Mouse (Mus musculus): ENCODE data around the gene Wdr20. TPM values are rescaled to one million over a fixed set of nuclear protein-coding genes. Genes with fewer than 3 reads are reported as not detected.
A peak's percentile ranks its signal among the peaks of the same experiment; 100 is the strongest.
"Not testable (repeated sequence)": the region's sequence is repeated elsewhere in the genome, so short reads cannot be mapped to it uniquely, and the experiment has no call there.

The Wdr20 gene
- 10 to 100 TPM; 38.8 to 41.6 TPM for total RNA-seq (2021)

DNA sequence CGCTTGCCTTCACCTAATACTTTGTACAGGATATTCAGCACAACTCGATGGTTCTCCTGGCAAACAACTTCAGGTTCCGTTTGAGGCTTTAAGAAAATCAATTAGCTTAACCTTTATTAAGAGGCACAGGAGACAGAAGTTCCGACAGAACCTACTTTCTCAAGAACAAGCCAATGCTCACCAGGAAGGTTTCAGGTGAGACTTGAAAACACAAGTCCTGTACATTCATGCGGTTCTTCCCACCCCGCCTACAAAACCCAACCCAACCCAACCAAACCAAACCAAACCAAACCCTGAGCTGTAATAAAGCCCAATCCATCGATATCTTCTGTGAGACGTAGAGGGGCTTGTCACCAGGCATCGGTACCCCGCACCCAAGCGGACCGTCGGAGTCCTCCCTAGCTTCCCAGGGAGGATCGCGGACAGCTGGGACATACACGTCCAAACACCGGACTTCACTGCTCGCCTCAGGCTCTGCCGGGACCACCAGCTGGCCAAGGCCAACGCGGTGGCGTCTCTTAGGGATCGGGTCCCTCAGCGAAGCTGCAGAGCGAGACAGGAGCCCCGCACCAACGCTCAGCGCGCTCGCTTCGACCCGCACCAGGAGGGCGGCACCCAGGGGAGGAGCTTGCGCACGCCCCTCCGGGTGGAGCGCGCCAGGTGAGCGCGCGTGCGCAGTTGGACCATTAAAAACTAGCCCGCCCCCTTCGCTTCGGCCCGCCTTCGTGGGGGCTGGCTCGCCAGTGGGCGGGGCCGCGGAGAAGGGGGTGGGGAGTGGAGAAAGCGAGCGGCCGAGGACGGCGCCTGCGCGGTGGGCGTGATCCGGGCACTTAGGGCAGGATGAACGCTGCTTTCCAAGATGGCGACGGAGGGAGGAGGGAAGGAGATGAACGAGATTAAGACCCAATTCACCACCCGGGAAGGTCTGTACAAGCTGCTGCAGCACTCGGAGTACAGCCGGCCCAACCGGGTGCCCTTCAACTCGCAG is at the start of gene Wdr20:
Wdr20 (plus strand) TSS at position 775 of the 988 bp plus-strand sequence.
- DNase-seq (ENCODE audit: extremely low spot score in 1 of 2, low spot score in 1 of 2) = peak; percentile 96 to 97

DNA sequence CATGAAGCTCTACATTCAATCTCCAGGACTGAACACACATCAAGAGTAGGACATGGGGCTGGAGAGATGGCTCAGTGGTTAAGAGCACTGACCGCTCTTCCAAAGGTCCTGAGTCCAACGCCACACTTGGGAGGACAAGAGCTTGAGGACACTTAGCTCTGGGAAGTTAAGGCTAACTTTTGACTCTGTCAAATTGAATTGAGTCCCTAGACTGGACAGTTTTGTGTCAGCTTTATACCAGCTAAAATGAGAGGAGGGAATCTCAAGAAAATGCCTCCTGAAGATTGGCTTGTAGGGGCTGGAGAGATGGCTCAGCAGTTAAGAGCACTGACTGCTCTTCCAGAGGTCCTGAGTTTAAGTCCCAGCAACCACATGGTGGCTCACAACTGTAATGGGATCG is 48.8 kb upstream of the Wdr20 start:
- not testable (repeated sequence) for DNase-seq (ENCODE audit: extremely low spot score in 1 of 2, low spot score in 1 of 2)

DNA sequence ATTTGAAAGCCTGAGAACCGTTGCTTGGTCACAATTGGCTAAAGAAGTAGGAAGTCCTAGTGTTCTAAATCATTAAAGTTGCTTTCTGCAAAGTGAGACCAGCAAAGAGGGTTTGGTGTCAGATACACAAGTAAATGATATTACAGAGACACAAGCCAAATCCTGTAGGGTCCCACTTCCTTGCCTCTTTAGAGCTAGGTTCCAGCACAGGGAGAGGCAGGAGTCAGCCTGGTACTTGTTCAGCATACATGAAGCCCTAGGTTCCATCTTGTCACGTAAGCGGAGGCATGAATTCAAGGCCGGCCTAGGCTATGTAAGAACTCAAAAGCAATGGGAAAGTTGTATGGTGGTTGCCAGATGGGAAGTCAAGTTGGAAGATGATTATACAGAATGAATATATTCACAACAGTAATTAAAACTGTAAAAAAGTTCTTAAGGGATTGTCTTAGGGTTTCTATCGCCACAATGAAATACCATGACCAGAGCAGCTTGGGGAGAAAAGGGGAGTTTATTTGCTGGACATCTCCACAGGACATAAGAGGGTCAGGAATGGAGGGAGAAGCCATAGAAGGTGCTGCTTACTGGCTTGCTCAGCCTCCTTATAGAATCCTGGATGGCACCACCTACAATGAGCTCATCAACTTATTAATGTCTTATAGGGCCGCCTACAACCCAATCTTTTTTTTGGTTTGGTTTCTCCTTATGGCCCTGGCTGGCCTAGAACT is 47.7 kb upstream of the Wdr20 start:
- no peak for DNase-seq (ENCODE audit: extremely low spot score in 1 of 2, low spot score in 1 of 2)

DNA sequence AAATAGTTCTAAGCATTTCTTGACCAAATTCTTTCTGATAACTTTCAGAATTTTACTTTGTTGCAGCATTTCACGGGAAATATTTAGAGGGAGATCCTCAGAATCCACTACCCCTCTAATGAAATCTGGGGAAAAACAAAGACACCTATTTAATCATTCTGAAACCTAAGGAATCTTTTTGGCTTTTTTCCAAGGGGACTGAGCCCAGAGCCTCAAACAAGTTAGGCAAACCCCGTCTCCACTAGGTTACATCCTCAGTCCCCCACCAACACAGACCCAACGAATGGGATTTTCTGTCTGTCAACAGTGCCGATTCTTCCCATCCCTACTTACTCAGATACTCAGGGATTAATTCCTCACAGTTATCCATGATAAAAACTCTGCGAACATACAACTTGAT is 44.4 kb upstream of the Wdr20 start:
- DNase-seq (ENCODE audit: extremely low spot score in 1 of 2, low spot score in 1 of 2) = not testable (repeated sequence)

DNA sequence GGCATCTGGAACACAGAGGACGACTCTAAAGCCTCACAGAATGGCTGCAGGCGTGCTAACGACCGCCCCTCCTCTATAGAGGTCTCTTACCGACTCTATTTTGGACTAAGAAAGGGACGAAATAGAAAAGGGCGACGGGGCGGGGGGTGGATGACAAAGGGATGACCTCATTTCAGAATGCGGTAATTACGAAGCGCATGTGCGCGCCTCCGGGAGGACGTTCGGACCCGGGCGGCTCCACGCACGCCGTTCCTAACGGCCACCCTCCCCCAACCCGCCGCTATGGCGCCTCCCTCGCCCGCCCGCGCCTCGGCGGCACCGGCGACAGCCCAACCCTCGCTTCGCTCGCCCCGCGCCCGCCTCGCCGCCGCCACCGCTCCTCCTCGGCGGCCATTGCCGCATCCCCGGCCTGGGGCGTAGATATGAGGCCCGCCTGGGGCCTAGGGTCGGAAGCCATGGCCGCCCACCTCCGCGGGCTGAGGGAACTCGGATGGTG is 42.0 kb upstream of the Wdr20 start:
- DNase-seq (ENCODE audit: extremely low spot score in 1 of 2, low spot score in 1 of 2) = peak; percentile 55 to 58

DNA sequence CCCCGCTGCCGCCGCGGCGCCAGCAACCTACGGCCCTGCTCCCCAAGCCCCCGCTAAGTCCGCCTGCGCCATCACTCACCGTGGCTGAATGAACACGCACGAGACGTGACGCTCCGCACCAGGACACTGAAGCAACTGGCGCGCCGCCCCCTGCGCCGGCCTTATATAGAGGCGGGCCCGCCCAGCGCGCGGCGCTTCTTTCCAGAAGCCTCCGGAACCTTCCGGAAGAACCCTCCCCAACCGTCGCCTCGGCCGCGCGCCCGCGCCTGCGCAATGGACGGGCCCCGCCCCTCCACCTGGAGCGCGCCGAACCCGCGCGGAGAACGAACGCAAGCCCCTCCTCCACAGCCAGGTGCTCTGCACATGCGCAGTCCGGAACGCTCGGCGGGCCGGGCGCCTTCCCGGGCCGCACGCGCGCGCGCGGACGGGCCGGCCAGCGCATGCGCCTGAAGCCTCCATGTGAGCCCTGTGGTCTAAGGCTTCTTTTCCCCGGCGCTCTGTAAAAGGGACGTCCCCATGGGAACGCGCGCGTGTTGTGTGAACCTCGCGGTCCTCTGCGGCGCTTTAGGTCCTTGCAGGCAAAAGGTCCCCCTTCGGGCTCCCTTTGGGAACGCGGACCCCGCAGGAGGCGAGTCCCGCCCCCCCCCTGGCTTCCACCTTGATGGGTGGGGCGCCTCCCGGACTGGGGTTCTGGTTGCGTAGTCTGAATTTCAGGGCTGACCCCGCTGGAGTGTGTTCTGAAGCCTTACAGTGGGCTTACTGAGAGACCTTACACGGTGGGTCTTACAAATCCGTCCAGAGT is 41.4 kb upstream of the Wdr20 start:
- peak; percentile 99 for DNase-seq (ENCODE audit: extremely low spot score in 1 of 2, low spot score in 1 of 2)

DNA sequence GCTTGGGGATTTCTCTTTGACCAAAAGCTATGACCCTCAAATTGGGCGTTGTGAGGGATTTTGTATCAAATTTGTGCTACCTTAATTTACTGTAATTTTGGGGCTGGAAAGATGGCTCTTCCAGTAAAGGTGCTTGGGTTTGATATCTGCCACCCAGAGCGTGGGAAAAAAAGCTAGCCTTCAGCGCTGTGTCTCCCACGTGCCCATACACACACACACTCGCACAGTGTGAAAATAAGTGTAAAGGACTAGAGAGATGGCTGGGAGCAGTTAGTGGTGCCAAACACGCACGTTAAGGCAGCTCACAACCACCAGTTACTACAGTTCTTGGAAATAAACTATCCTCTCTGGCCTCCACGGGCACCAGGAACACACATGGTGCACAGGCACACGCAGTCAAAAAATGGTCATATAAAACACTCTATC is 40.8 kb upstream of the Wdr20 start:
- DNase-seq (ENCODE audit: extremely low spot score in 1 of 2, low spot score in 1 of 2) = no peak

DNA sequence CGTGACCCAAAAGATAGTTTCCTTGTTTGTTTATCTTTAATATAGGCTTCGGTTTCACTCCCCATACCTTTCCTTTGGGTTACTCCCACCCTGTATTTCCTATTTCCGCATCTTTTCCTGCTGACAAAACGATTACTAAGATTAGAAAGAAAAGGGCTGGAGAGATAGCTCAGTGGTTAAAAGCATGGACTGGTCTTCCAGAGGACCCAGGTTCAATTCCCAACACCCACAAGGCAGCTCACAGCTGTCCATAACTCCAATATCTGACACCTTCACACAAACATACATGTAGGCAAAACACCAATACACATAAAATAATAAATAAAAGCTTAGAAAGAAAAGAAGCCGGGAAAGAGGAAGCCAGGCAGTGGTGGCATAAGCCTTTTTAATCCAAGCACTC is 40.3 kb upstream of the Wdr20 start:
- DNase-seq (ENCODE audit: extremely low spot score in 1 of 2, low spot score in 1 of 2) = no peak

DNA sequence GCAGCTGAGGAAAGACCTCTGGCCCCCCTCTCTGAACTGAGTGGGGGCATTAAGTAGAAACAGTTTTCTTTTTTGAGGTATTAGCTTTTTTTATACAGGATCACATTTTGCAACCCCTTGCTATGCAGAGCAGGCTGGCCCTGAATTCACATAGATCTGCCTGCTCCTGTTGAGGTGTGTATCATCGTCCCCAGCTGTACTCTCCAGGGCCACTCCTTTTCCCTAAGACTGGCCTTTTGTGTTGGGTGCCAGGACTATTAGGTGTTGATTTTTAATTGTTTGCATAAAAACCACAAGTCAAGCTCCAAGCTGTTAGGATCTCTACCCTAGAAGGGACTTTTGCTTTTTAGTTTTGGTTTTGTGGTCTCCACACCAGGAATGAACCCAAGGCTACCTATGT is 39.7 kb upstream of the Wdr20 start:
- DNase-seq (ENCODE audit: extremely low spot score in 1 of 2, low spot score in 1 of 2) = no peak

DNA sequence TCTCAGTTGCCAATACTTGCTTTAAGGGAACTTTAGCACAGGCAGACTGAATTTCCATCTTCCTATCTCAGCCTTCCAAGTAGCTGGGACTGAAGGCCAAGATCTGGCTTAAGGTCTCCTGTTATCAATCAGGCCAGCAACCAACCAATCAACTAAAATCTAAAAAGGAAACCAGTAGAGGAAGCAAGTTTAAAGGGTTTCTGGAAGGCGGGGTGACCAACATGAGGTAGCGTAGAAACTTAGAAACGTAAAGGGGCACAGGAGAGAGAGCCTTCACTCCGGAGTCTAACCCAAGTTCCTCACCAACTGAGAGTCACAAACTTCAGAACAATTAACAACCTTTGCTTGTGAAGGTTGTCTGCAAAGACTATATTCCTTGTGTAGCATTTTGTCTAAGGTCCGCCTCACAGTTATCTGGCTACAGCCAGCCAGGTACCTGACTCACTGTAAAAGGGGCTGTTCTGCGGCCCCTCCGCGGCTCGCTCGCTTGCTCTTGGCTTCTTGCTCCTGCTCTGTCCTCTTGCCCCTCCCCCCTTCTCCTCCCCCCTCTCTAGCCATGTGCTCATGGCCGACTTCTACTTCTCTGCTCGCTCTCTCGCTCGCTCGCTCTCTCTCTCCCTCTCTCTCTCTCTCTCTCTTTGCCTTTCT is 39.1 kb upstream of the Wdr20 start:
- no peak for DNase-seq (ENCODE audit: extremely low spot score in 1 of 2, low spot score in 1 of 2)

DNA sequence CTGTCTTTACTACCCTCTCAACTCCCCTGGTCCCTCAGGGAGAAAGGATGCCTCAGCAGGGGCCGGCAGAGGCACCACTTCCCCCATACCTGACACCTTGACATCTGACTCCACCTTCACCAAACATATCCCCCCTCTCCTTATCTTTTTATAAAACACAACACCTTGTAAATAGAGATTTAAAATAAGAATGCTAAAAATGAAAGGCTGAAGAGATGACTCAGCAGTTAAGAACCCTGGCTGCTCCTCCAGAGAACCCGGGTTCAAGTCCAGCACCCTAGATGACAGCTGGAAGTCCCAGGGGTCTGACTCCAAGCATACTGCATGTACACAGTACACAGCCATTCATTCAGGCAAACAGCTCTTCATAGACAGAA is 38.6 kb upstream of the Wdr20 start:
- no peak for DNase-seq (ENCODE audit: extremely low spot score in 1 of 2, low spot score in 1 of 2)

DNA sequence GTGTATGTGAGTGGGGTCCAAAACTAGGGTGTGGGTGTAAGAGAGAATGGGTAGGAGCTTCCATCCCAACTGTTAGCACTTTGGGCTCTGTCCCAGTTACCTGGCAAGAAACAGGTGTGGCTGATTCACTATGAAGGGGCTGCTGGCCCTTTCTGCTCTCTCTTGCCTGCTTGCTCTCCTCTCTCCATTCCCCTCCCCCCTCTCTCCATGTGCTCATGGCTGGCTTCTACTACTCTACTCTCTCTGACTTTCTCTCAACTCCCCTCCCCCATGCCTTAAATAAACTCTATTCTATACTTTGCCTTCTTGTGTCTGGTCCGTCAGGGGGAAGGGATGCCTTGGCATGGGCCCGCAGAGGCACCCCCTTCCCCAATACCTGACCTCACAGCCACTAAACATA is 37.0 kb upstream of the Wdr20 start:
- DNase-seq (ENCODE audit: extremely low spot score in 1 of 2, low spot score in 1 of 2) = no peak

DNA sequence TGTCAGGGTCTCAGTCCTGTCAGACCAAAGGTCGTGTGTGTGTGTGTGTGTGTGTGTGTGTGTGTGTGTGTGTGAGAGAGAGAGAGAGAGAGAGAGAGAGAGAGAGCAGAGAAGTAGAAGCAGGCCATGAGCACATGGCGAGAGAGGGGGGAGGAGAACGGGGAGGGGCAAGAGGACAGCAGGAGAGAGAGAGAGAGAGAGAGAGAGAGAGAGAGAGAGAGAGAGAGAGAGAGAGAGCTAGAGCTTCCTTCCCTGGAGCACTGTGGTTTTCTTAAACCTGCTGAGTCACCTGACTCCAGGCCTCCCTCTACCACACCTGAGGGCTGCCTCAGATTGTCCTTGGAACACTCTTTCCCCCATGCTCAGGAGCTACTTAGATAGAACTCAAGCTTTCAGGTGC is 36.4 kb upstream of the Wdr20 start:
- not testable (repeated sequence) for DNase-seq (ENCODE audit: extremely low spot score in 1 of 2, low spot score in 1 of 2)

DNA sequence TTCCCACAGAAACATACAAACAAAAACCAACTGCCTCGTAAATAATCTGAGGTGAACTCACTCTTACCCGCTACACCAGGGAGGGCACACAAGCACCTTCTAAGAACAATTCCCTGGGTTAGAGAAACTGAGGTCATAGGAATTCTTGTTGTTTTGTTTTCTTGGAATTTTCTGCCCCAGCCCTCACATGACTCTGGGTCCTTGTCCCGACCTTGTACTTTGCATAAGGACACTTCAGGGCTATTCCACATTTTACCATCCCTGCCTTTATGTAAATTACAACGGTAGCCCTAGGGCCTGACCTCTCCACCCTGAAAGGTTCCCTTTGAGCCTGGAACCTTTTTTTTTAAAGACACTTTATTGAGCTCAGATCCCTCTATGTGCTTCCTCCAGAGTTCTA is 35.2 kb upstream of the Wdr20 start, which contains the start of gene Hsp90aa1:
Hsp90aa1 (minus strand) TSS at position 173 of the 400 bp plus-strand sequence.
- no peak for DNase-seq (ENCODE audit: extremely low spot score in 1 of 2, low spot score in 1 of 2)

DNA sequence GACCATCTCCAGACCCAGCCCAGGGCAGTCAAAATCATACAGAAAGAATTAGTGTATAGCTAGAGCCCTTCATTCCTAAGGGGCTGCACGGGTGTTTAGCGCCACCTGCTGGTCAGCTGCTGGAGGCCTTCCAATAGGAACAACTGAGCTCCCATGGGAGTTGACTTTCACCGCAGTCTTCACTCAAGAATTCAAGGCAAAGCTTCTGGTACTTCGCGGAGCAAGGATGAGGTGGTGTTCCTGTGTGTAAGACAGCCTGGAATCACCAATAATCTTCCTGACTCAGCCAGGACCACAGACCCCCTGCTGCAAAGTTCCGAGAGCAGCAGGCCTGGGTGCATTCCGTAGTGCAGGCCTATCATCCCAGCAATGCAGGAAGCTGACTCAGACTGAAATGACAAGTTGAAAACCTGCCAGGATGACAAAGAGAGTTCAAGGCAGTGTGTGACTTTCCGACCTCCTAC is 34.7 kb upstream of the Wdr20 start:
- DNase-seq (ENCODE audit: extremely low spot score in 1 of 2, low spot score in 1 of 2) = peak; percentile 80 to 95

DNA sequence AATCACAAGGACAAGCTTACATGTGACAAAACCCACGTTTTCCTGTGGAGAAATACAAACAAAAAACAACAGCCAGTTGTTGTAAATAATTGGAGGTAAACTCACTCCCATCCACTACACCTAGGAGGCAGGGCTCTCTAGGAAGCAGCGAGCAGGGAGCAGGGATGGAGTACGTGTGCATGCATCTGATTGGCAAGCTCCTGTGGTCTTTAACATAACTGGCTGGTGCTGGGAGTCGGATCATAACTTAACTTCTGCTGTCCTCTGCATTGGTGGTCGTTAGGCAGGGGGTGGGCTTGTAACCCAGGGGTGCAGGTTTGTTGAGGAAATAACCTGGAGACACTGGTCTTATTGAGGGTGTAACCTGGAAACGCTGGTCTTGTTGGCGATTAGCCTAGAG is 34.1 kb upstream of the Wdr20 start:
- DNase-seq (ENCODE audit: extremely low spot score in 1 of 2, low spot score in 1 of 2) = no peak

DNA sequence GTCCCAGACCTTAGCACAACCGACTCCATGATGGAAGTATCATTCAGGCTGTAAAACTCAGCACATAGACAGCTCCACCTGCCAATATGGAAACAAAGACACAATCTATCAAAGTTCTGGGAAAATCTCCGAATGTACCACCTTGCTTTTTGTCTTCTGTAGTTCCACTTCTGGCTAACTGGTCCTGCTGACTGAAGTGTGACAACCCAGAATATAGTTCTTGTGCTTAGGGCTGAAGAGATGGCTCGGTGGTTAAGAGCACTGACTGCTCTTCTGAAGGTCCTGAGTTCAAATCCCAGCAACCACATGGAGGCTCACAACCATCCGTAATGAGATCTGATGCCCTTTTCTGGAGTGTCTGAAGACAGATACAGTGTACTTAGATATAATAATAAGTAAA is 32.3 kb upstream of the Wdr20 start:
- DNase-seq (ENCODE audit: extremely low spot score in 1 of 2, low spot score in 1 of 2) = not testable (repeated sequence)

DNA sequence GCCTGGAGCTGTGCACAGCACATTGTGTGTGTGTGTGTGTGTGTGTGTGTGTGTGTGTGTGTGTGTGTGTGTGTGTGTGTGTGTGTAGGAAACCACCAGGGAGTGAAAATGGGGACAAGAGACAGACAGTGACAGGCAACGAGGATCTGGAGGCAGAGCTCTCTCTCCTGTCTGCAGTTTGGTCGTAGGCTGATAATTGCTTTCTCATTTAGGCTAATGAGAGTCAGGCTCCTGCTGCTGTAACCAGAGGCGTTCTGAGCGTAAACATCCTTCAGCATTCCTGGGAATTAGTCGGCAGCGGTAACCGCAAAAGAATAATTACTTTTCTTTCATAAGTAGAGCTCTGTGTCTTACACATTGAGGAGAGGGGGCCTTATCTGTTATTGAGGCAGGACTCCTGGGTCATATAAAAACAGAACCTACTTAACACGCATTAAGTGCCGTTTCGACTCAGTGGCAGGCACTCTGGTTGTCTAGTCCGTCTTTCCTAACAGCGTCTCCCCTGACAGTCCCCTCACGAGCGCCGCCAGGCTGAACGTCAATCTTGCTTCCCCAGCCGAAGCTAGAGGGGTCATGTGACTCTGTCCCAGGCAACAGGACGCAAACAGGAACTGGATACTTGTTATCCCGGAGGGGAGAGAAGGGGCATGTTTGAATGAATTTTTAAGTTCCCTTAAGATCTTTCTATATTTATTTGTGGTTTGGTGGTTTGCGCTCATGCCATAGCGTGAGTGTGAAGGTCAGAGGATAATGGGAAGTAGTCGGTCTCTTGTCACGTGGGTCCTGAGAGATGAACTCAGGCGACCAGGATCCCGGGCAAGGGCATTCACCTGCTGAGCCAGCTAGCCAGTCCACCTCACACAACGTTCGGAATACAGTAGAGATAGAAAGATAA is 31.2 kb upstream of the Wdr20 start:
- DNase-seq (ENCODE audit: extremely low spot score in 1 of 2, low spot score in 1 of 2) = peak in 1 of 2 experiments; percentile 34

DNA sequence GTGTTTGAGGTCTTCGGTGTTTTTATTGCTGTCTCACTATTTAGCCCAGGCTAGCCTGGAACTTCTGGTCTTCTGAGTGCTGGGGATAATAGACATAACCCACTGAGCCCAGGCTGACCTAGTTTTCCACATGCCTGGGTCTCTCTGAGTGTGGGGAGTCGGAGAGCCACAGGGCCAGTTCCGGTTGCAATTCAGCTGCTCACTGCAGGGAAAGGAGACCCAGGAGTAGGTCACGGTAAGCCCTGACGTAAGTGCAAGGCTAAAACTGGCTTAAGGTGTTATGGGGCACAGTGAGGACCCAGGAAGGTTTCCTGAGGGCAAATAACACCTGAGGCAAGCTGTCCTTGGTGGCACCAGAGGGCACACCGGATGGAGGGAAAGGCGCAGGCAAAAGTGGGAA is 30.3 kb upstream of the Wdr20 start:
- no peak for DNase-seq (ENCODE audit: extremely low spot score in 1 of 2, low spot score in 1 of 2)

Data from layer of hippocampus, postnatal 25 days (tissue).